12 mouse cellular contexts compared by ENCODE assay signal in genomic region chr13:104034854-104035253, GRCm38 (mm10).
DNase-seq lines count a peak whose midpoint lies in the region; ATAC-seq and TF ChIP-seq lines count a peak whose summit lies in the region.
"Had no signal": no experiment of that assay in that cellular context is flagged by ENCODE, and none has a peak within 500 bp of the region (broad histone marks: within the 10 kb centered on the region; RNA-seq: fewer than 3 reads in every experiment).

No protein-coding gene starts in this region.

- H3K9ac ChIP-seq in heart, embryonic 13.5 days, result no peak overlapping the region
- no peak overlapping the region for H3K9ac ChIP-seq in lung, embryonic 16.5 days (ENCODE audit: low read length)
- no peak overlapping the region for H3K9ac ChIP-seq in forebrain, postnatal 0 days
- H3K9ac ChIP-seq in stomach, embryonic 15.5 days, result no peak overlapping the region
- H3K9ac ChIP-seq: liver, embryonic 12.5 days had no signal

- no peak for DNase-seq in heart, embryonic 10.5 days (ENCODE audit: low spot score)
- no peak for DNase-seq in lung, postnatal 10 days
- DNase-seq in forebrain, postnatal 0 days, result no peak
- no peak for DNase-seq in thymus, postnatal 4 days
- DNase-seq in yolk sac, embryonic 10.5 days (ENCODE audit: low spot score), result no peak
- DNase-seq: cerebellum, adult 8-10 months had no signal

- H3K9me3 ChIP-seq in heart, embryonic 13.5 days, result no peaks in the 10 kb centered on the region
- H3K9me3 ChIP-seq in heart, embryonic 10.5 days, result no peaks in the 10 kb centered on the region
- H3K9me3 ChIP-seq in lung, embryonic 16.5 days (ENCODE audit: control insufficient read depth, low read length), result no peaks in the 10 kb centered on the region
- no peaks in the 10 kb centered on the region for H3K9me3 ChIP-seq in forebrain, postnatal 0 days (ENCODE audit: low read length)
- no peaks in the 10 kb centered on the region for H3K9me3 ChIP-seq in stomach, embryonic 15.5 days
- H3K9me3 ChIP-seq: liver, embryonic 12.5 days had no signal

- H3K36me3 ChIP-seq in heart, embryonic 13.5 days, result 0 out of 2 replicates have a peak, but pooled peaks cover 5% of the 10 kb centered on the region
- peaks cover 2% of the 10 kb centered on the region; the same call in 1 of the 2 replicates for H3K36me3 ChIP-seq in heart, embryonic 10.5 days
- no peaks in the 10 kb centered on the region for H3K36me3 ChIP-seq in lung, embryonic 16.5 days (ENCODE audit: control insufficient read depth, insufficient read depth, low read length)
- peaks cover 7% of the 10 kb centered on the region; the same call in 1 of the 2 replicates for H3K36me3 ChIP-seq in forebrain, postnatal 0 days (ENCODE audit: insufficient read depth)
- H3K36me3 ChIP-seq in stomach, embryonic 15.5 days, result no peaks in the 10 kb centered on the region
- H3K36me3 ChIP-seq: liver, embryonic 12.5 days had no signal

- 38% methylated on average over 6 of the region's 6 CpGs for WGBS in heart, embryonic 13.5 days
- 69% methylated on average over 6 of the region's 6 CpGs for WGBS in heart, embryonic 10.5 days
- WGBS in lung, embryonic 16.5 days, result 27% methylated on average over 6 of the region's 6 CpGs
- 22% methylated on average over 6 of the region's 6 CpGs for WGBS in forebrain, postnatal 0 days
- WGBS in stomach, embryonic 15.5 days, result 30% methylated on average over 6 of the region's 6 CpGs

- TF ChIP-seq CTCF in forebrain, postnatal 0 days (IDR thresholded peaks at IDR 0.05; ENCODE audit: low read depth), result no peak

- H3K4me3 ChIP-seq in heart, embryonic 13.5 days, result no peak overlapping the region
- no peak overlapping the region for H3K4me3 ChIP-seq in heart, embryonic 10.5 days
- H3K4me3 ChIP-seq in lung, embryonic 16.5 days (ENCODE audit: low read length), result no peak overlapping the region
- H3K4me3 ChIP-seq in forebrain, postnatal 0 days (ENCODE audit: low read depth, low read length), result no peak overlapping the region
- H3K4me3 ChIP-seq in stomach, embryonic 15.5 days (replicated peaks), result no peak overlapping the region
- H3K4me3 ChIP-seq: liver, embryonic 12.5 days had no signal

- H3K4me2 ChIP-seq in heart, embryonic 13.5 days, result no peak overlapping the region
- H3K4me2 ChIP-seq in lung, embryonic 16.5 days (ENCODE audit: low read depth, low read length), result no peak overlapping the region
- no peak overlapping the region for H3K4me2 ChIP-seq in forebrain, postnatal 0 days (ENCODE audit: low read depth)
- H3K4me2 ChIP-seq in stomach, embryonic 15.5 days, result no peak overlapping the region
- H3K4me2 ChIP-seq: liver, embryonic 12.5 days had no signal

- H3K4me1 ChIP-seq in heart, embryonic 13.5 days, result peaks cover 82% of the 10 kb centered on the region
- peaks cover 53% of the 10 kb centered on the region for H3K4me1 ChIP-seq in heart, embryonic 10.5 days
- peaks cover 68% of the 10 kb centered on the region for H3K4me1 ChIP-seq in lung, embryonic 16.5 days (replicated peaks; ENCODE audit: control insufficient read depth, insufficient read depth, low read length)
- no peaks in the 10 kb centered on the region; the same call in 1 of the 2 replicates for H3K4me1 ChIP-seq in forebrain, postnatal 0 days (ENCODE audit: insufficient read depth)
- peaks cover 56% of the 10 kb centered on the region for H3K4me1 ChIP-seq in stomach, embryonic 15.5 days

- no peak for ATAC-seq in heart, embryonic 13.5 days (ENCODE audit: extremely low read depth, insufficient number of reproducible peaks, low FRiP score, low TSS enrichment)
- no peak for ATAC-seq in lung, embryonic 16.5 days (ENCODE audit: low read depth)
- peak; percentile 21; the same call in 1 of the 2 replicates for ATAC-seq in forebrain, postnatal 0 days
- ATAC-seq in stomach, embryonic 15.5 days (ENCODE audit: insufficient read depth, low FRiP score, low read depth), result no peak
- ATAC-seq: activated CD4-positive, CD25-positive, alpha-beta regulatory T cell, adult 4 months; liver, embryonic 12.5 days had no signal

- peak overlapping the region; percentile 90; the same call in 1 of the 2 replicates for H3K27ac ChIP-seq in heart, embryonic 13.5 days (replicated peaks)
- H3K27ac ChIP-seq in heart, embryonic 10.5 days, result no peak overlapping the region
- peak overlapping the region; percentile 61 for H3K27ac ChIP-seq in lung, embryonic 16.5 days (ENCODE audit: low read length)
- no peak overlapping the region for H3K27ac ChIP-seq in forebrain, postnatal 0 days (ENCODE audit: low read depth, low read length)
- H3K27ac ChIP-seq in stomach, embryonic 15.5 days, result peak overlapping the region; percentile 36; the same call in 1 of the 2 replicates
- H3K27ac ChIP-seq: liver, embryonic 12.5 days had no signal

- no peaks in the 10 kb centered on the region for H3K27me3 ChIP-seq in heart, embryonic 13.5 days (replicated peaks)
- H3K27me3 ChIP-seq in heart, embryonic 10.5 days (ENCODE audit: insufficient read depth, poor library complexity, severe bottlenecking), result no peaks in the 10 kb centered on the region
- no peaks in the 10 kb centered on the region for H3K27me3 ChIP-seq in lung, embryonic 16.5 days (ENCODE audit: control insufficient read depth, insufficient read depth, low read depth, low read length)
- no peaks in the 10 kb centered on the region for H3K27me3 ChIP-seq in forebrain, postnatal 0 days (ENCODE audit: insufficient read depth, low read length)
- no peaks in the 10 kb centered on the region for H3K27me3 ChIP-seq in stomach, embryonic 15.5 days (replicated peaks)
- H3K27me3 ChIP-seq: CH12.LX; liver, embryonic 12.5 days had no signal

Comparison
In these comparisons a context has a peak if more than half of its experiments do, and no peak if none do; other contexts are left out.
1. H3K27ac ChIP-seq: peak in heart, embryonic 13.5 days (single experiment), lung, embryonic 16.5 days (single experiment) and stomach, embryonic 15.5 days (single experiment); none in heart, embryonic 10.5 days (single experiment) and forebrain, postnatal 0 days (single experiment).